ENCODE assay signal across 8 mouse cellular contexts in the genomic region with DNA sequence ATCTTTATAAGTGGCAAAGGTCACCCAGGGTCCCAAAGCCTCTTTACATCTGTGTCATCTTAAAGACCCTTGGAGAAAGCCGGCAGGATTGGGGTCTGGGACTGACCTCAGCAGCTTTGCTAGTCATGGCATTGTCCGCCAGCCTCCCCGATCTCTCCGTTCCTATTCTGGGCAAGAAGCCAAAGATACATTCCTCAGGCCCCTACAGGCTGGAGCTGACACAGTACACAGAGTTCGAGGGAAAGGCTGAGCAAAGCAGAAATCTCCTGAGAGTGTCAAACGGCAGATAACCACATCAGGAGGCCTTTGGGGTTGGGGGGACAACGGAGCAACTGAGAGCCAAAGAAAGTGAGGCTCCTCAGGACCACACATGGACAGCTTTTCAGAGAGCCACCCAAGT. TPM values are rescaled to one million over a fixed set of nuclear protein-coding genes. Genes with fewer than 3 reads are reported as not detected.
A peak's percentile ranks its signal among the peaks of the same experiment; 100 is the strongest.
DNase-seq lines count a peak whose midpoint lies in the region; ATAC-seq lines count a peak whose summit lies in the region.

No protein-coding gene starts in this region.

- peaks cover 16% of the 10 kb centered on the region for H3K4me1 ChIP-seq in embryonic facial prominence, embryonic 15.5 days
- peaks cover 19% of the 10 kb centered on the region for H3K4me1 ChIP-seq in hindbrain, embryonic 16.5 days (ENCODE audit: control insufficient read depth, insufficient read depth, low read depth, low read length)
- H3K4me1 ChIP-seq in liver, embryonic 16.5 days (ENCODE audit: control insufficient read depth, low read depth, low read length) = peaks cover 6% of the 10 kb centered on the region; the same call in 1 of the 2 replicates
- H3K4me1 ChIP-seq in forebrain, embryonic 11.5 days (replicated peaks; ENCODE audit: control insufficient read depth, insufficient read depth, low read length) = no peaks in the 10 kb centered on the region; the same call in 1 of the 2 replicates

- H3K4me2 ChIP-seq in embryonic facial prominence, embryonic 15.5 days (replicated peaks) = no peak overlapping the region
- H3K4me2 ChIP-seq in hindbrain, embryonic 16.5 days (ENCODE audit: low read length) = no peak overlapping the region
- no peak overlapping the region for H3K4me2 ChIP-seq in liver, embryonic 16.5 days (ENCODE audit: low read depth, low read length)
- no peak overlapping the region for H3K4me2 ChIP-seq in forebrain, embryonic 11.5 days (ENCODE audit: low read depth, low read length, severe bottlenecking)

- H3K36me3 ChIP-seq in embryonic facial prominence, embryonic 15.5 days = no peaks in the 10 kb centered on the region
- no peaks in the 10 kb centered on the region for H3K36me3 ChIP-seq in hindbrain, embryonic 16.5 days (ENCODE audit: control insufficient read depth, insufficient read depth, low read length)
- no peaks in the 10 kb centered on the region for H3K36me3 ChIP-seq in liver, embryonic 16.5 days (ENCODE audit: control insufficient read depth, insufficient read depth)
- no peaks in the 10 kb centered on the region for H3K36me3 ChIP-seq in forebrain, embryonic 11.5 days (ENCODE audit: control insufficient read depth, insufficient read depth, low read length)

- ATAC-seq in embryonic facial prominence, embryonic 15.5 days (ENCODE audit: insufficient number of reproducible peaks, low FRiP score, low TSS enrichment, low read depth) = peak; percentile 56
- no peak for ATAC-seq in hindbrain, embryonic 16.5 days
- ATAC-seq in liver, embryonic 16.5 days (ENCODE audit: low read depth) = peak; percentile 66
- ATAC-seq in forebrain, embryonic 11.5 days (replicated peaks; ENCODE audit: low FRiP score) = no peak

- H3K4me3 ChIP-seq in embryonic facial prominence, embryonic 15.5 days (replicated peaks) = no peak overlapping the region
- no peak overlapping the region for H3K4me3 ChIP-seq in hindbrain, embryonic 16.5 days (ENCODE audit: low read length)
- H3K4me3 ChIP-seq in liver, embryonic 16.5 days (ENCODE audit: low read depth, low read length) = no peak overlapping the region
- H3K4me3 ChIP-seq in forebrain, embryonic 11.5 days (ENCODE audit: low read depth, low read length) = no peak overlapping the region

- peak; percentile 15 for DNase-seq in right cerebral cortex, adult 18-20 months
- DNase-seq in right cerebral cortex, postnatal 36 days (ENCODE audit: low spot score in 2 of 2) = no peak
- peak; percentile 48 for DNase-seq in testis, postnatal 10 days (ENCODE audit: low spot score)
- no peak for DNase-seq in spleen, postnatal 10 days (ENCODE audit: low spot score in 2 of 2)
- DNase-seq in forebrain, embryonic 11.5 days (ENCODE audit: low spot score) = no peak

- H3K9ac ChIP-seq in embryonic facial prominence, embryonic 15.5 days = no peak overlapping the region
- H3K9ac ChIP-seq in hindbrain, embryonic 16.5 days (ENCODE audit: low read depth, low read length) = no peak overlapping the region
- H3K9ac ChIP-seq in liver, embryonic 16.5 days (ENCODE audit: low read depth, low read length) = no peak overlapping the region
- no peak overlapping the region for H3K9ac ChIP-seq in forebrain, embryonic 11.5 days (ENCODE audit: low read length)

- 5% methylated on average over 7 of the region's 7 CpGs for WGBS in embryonic facial prominence, embryonic 15.5 days
- WGBS in hindbrain, embryonic 16.5 days = 17% methylated on average over 7 of the region's 7 CpGs
- whole genome bisulfite sequencing in liver, embryonic 16.5 days (ENCODE audit: insufficient replicate concordance) = 35% methylated on average over 7 of the region's 7 CpGs
- WGBS in forebrain, embryonic 11.5 days = 60% methylated on average over 7 of the region's 7 CpGs

- H3K27ac ChIP-seq in embryonic facial prominence, embryonic 15.5 days (replicated peaks) = no peak overlapping the region
- peak overlapping the region; percentile 36; the same call in 1 of the 2 replicates for H3K27ac ChIP-seq in hindbrain, embryonic 16.5 days (ENCODE audit: low read depth, low read length)
- no peak overlapping the region for H3K27ac ChIP-seq in liver, embryonic 16.5 days (ENCODE audit: low read length)
- H3K27ac ChIP-seq in forebrain, embryonic 11.5 days (ENCODE audit: low read depth, low read length) = no peak overlapping the region

- H3K27me3 ChIP-seq in embryonic facial prominence, embryonic 15.5 days = no peaks in the 10 kb centered on the region
- no peaks in the 10 kb centered on the region for H3K27me3 ChIP-seq in hindbrain, embryonic 16.5 days (replicated peaks; ENCODE audit: control insufficient read depth, insufficient read depth, low read length)
- peaks cover 13% of the 10 kb centered on the region for H3K27me3 ChIP-seq in liver, embryonic 16.5 days (ENCODE audit: control insufficient read depth, insufficient read depth, low read depth, low read length)
- peaks cover 6% of the 10 kb centered on the region; the same call in 1 of the 2 replicates for H3K27me3 ChIP-seq in forebrain, embryonic 11.5 days (ENCODE audit: control insufficient read depth, insufficient read depth, low read length)

- H3K9me3 ChIP-seq in embryonic facial prominence, embryonic 15.5 days (replicated peaks) = no peaks in the 10 kb centered on the region
- no peaks in the 10 kb centered on the region for H3K9me3 ChIP-seq in hindbrain, embryonic 16.5 days (ENCODE audit: control insufficient read depth, low read length)
- H3K9me3 ChIP-seq in liver, embryonic 16.5 days (replicated peaks; ENCODE audit: control insufficient read depth, low read length) = no peaks in the 10 kb centered on the region
- no peaks in the 10 kb centered on the region for H3K9me3 ChIP-seq in forebrain, embryonic 11.5 days (ENCODE audit: control insufficient read depth, low read length)

RNA-seq across cellular contexts. Expression of a gene that starts 5.1 kb away (rescaled TPM):
- polyA plus RNA-seq in embryonic facial prominence, embryonic 15.5 days (2015; fragmentation: Nextera tagmentation; extraction: Ambion mirVana) = 12.1 and 12.8 TPM in 2 replicates
- 14.0 and 15.1 TPM in 2 replicates for polyA plus RNA-seq in hindbrain, embryonic 16.5 days (2015; fragmentation: Nextera tagmentation; extraction: Ambion mirVana)
- polyA plus RNA-seq in liver, embryonic 16.5 days (2015; fragmentation: Nextera tagmentation; extraction: Ambion mirVana) = 3.1 and 3.4 TPM in 2 replicates
- 3.1 and 3.4 TPM in 2 replicates for polyA plus RNA-seq in forebrain, embryonic 11.5 days (2014; fragmentation: Nextera tagmentation; extraction: Ambion mirVana)

RNA-seq across cellular contexts. Expression of a gene that starts 30.0 kb away (rescaled TPM):
- polyA plus RNA-seq in embryonic facial prominence, embryonic 15.5 days (2015; fragmentation: Nextera tagmentation; extraction: Ambion mirVana) = 20.1 and 21.1 TPM in 2 replicates
- polyA plus RNA-seq in hindbrain, embryonic 16.5 days (2015; fragmentation: Nextera tagmentation; extraction: Ambion mirVana) = 13.4 and 15.9 TPM in 2 replicates
- 13.3 and 14.9 TPM in 2 replicates for polyA plus RNA-seq in liver, embryonic 16.5 days (2015; fragmentation: Nextera tagmentation; extraction: Ambion mirVana)
- 15.0 and 17.0 TPM in 2 replicates for polyA plus RNA-seq in forebrain, embryonic 11.5 days (2014; fragmentation: Nextera tagmentation; extraction: Ambion mirVana)

RNA-seq across cellular contexts. Expression of a gene that starts 33.5 kb away (rescaled TPM):
- 40.9 and 43.6 TPM in 2 replicates for polyA plus RNA-seq in embryonic facial prominence, embryonic 15.5 days (2015; fragmentation: Nextera tagmentation; extraction: Ambion mirVana)
- polyA plus RNA-seq in hindbrain, embryonic 16.5 days (2015; fragmentation: Nextera tagmentation; extraction: Ambion mirVana) = 39.8 and 50.9 TPM in 2 replicates
- polyA plus RNA-seq in liver, embryonic 16.5 days (2015; fragmentation: Nextera tagmentation; extraction: Ambion mirVana) = 8.2 TPM in 2 replicates
- polyA plus RNA-seq in forebrain, embryonic 11.5 days (2014; fragmentation: Nextera tagmentation; extraction: Ambion mirVana) = 69.4 and 71.6 TPM in 2 replicates

Comparison
In these comparisons a context has a peak if more than half of its experiments do, and no peak if none do; other contexts are left out.
1. DNase-seq: peak in right cerebral cortex, adult 18-20 months (single experiment) and testis, postnatal 10 days (single experiment); none in right cerebral cortex, postnatal 36 days (0 of 2), spleen, postnatal 10 days (0 of 2) and forebrain, embryonic 11.5 days (single experiment).
2. ATAC-seq: peak in embryonic facial prominence, embryonic 15.5 days (single experiment) and liver, embryonic 16.5 days (single experiment); none in hindbrain, embryonic 16.5 days (single experiment) and forebrain, embryonic 11.5 days (single experiment).